Mouse (Mus musculus) forebrain, embryonic 13.5 days (tissue): ENCODE results near the gene Alkbh6. TPM values are rescaled to one million over a fixed set of nuclear protein-coding genes. Genes with fewer than 3 reads are reported as not detected.

Source experiments
- ATAC-seq: fragments of 200-750 bp; cut with Nextera tagmentation; 2 replicates; pipeline ENCODE4 v1.8.0; 2017
- H3K27ac ChIP-seq: fragments of 300-500 bp; sonication (generic); 2 replicates; pipeline ENCODE4 v1.5.1; 2015; ENCODE audit warnings: inconsistent platforms, mild to moderate bottlenecking, moderate library complexity
- H3K27me3 ChIP-seq: fragments of 300-500 bp; sonication (generic); 2 replicates; pipeline ENCODE4 v1.6.1; 2015; ENCODE audit warnings: mild to moderate bottlenecking, inconsistent platforms
- H3K36me3 ChIP-seq: fragments of 300-500 bp; sonication (generic); 2 replicates; pipeline ENCODE4 v1.6.1; 2015; ENCODE audit warnings: mild to moderate bottlenecking, inconsistent platforms; ENCODE audit not compliant: poor library complexity, severe bottlenecking
- H3K4me1 ChIP-seq: fragments of 300-500 bp; sonication (generic); 2 replicates; pipeline ENCODE4 v1.6.1; 2015; ENCODE audit warnings: inconsistent platforms
- H3K4me2 ChIP-seq: fragments of 300-500 bp; sonication (generic); 2 replicates; pipeline ENCODE4 v1.6.1; 2015; ENCODE audit warnings: inconsistent platforms, mild to moderate bottlenecking, moderate library complexity
- H3K4me3 ChIP-seq: fragments of 300-500 bp; sonication (generic); 2 replicates; pipeline ENCODE4 v1.5.1; 2015; ENCODE audit warnings: mild to moderate bottlenecking, inconsistent platforms
- H3K9ac ChIP-seq: fragments of 300-500 bp; sonication (generic); 2 replicates; pipeline ENCODE4 v1.6.1; 2015; ENCODE audit warnings: mild to moderate bottlenecking, inconsistent platforms
- H3K9me3 ChIP-seq: fragments of 300-500 bp; sonication (generic); replicated peaks from 2 replicates; pipeline ENCODE4 v1.6.1; 2016; ENCODE audit warnings: inconsistent platforms
- WGBS: fragments of 180-500 bp; shearing (Covaris S2); methylation state at CpG from one replicate; pipeline ENCODE4 v1.1.7; 2015; 5-methylcytosine and 5-hydroxymethylcytosine counted together
- polyA plus RNA-seq: library from polyadenylated mRNA; unstranded; fragments of >200 nt; fragmentation: Nextera tagmentation; extraction: Ambion mirVana; gene quantifications from 2 replicates; pipeline ENCODE4 v1.2.1, GENCODE M21; 2015

Gene Alkbh6
- polyA plus RNA-seq, 1 experiment from 2014 or later: 102 TPM

GRCm38 (mm10) chr7:30322285-30322667 is 13.8 kb downstream of the Alkbh6 start:
- Histone ChIP-seq H3K4me2 (peak overlapping the region; percentile 86), H3K27ac (peak overlapping the region; percentile 73), H3K4me3 (peak overlapping the region; percentile 83), H3K9me3 (no peaks in the 10 kb centered on the region; the same call in 1 of the 2 replicates), H3K27me3 (0 out of 2 replicates have a peak, but pooled peaks cover 3% of the 10 kb centered on the region), H3K36me3 (no peaks in the 10 kb centered on the region), H3K9ac (peak overlapping the region; percentile 92), H3K4me1 (peaks cover 21% of the 10 kb centered on the region)
- ATAC-seq: peak; percentile 100
- 0% methylated on average over 20 of the region's 20 CpGs for WGBS

DNA sequence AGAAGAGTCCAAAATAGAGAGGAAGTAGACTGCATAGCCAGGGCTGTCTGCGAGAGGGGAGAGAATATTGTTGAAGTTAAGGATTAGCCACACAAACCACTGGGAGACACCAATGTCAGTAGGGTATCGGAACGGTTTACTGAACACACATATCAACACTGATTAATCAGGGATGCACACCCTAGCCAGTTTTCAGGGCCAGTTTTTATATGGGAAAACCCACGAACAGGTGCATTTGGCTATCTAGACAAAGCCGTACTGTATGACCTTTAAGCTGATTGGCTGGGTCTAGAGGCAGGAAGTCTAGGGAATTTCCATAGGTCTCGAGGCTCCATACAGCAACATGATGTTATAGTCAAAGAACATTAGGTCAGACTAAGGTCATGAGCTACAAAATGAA is 14.3 kb downstream of the Alkbh6 start:
- Histone ChIP-seq H3K27ac (peak overlapping the region; percentile 58; the same call in 1 of the 2 replicates), H3K27me3 (0 out of 2 replicates have a peak, but pooled peaks cover 3% of the 10 kb centered on the region), H3K36me3 (no peaks in the 10 kb centered on the region), H3K9ac (peak overlapping the region; percentile 60), H3K4me1 (peaks cover 23% of the 10 kb centered on the region), H3K4me2 (peak overlapping the region; percentile 86), H3K9me3 (no peaks in the 10 kb centered on the region; the same call in 1 of the 2 replicates), H3K4me3 (peak overlapping the region; percentile 83)
- WGBS: 38% methylated on average over 6 of the region's 6 CpGs
- ATAC-seq: peak; percentile 3; the same call in 1 of the 2 replicates

DNA sequence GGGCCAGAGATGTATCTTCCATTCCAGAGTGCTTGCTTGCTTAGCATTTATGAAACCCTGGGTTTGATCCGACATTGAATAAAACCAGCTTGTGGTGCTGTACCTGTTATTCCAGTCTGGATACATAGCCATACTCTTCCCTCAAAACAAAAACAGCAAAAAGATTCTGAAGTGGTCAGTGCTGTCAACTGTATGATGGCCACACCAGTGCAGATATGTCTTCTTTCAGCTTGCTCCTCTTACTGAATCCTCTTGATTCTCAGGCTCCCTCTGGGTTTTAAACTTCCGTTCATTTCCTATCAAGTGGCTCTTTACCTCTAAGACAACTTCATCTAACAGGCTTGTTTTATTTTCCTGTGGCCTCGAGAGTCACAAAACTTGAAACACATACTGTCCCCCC is 15.3 kb downstream of the Alkbh6 start, which contains the start of gene Sdhaf1:
Sdhaf1 (minus strand) TSS at position 101 of the 400 bp plus-strand sequence.
- peak within 1 kb of the TSS; percentile 83 for H3K4me3 ChIP-seq
- ATAC-seq: no peak
- 81% methylated on average over 3 of the region's 3 CpGs for WGBS

GRCm38 (mm10) chr7:30324300-30324944 is 15.9 kb downstream of the Alkbh6 start:
- WGBS: 87% methylated on average over 5 of the region's 5 CpGs
- no peak for ATAC-seq

More for the DNA sequence above, 15.3 kb downstream of the Alkbh6 start, which contains the start of gene Sdhaf1:
- Histone ChIP-seq H3K27me3 (0 out of 2 replicates have a peak, but pooled peaks cover 3% of the 10 kb centered on the region), H3K9ac (peak within 1 kb of the TSS; percentile 60), H3K4me2 (peak within 1 kb of the TSS; percentile 86), H3K36me3 (no peaks in the 10 kb centered on the region), H3K9me3 (no peaks in the 10 kb centered on the region; the same call in 1 of the 2 replicates), H3K4me1 (peaks cover 23% of the 10 kb centered on the region), H3K27ac (peak within 1 kb of the TSS; percentile 58; the same call in 1 of the 2 replicates)

DNA sequence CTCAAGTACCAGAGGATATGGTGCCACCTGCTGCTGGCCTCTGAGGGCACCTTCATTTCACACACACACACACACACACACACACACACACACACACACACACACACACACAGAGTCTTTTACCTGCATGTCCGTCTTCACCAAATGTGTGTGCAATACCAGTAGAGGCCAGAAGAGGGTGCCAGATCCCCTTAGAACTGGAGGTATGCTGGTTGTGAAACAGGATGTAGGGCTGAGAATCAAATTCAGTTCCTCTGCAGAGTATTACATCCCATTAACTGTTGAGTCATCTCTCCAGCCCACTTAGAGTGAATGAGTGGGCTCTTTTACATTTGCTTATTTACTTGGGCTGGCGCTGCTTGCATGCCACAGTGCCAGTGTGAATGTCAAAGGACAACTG is 16.8 kb downstream of the Alkbh6 start:
- H3K4me3 ChIP-seq: no peak overlapping the region
- H3K27ac ChIP-seq: no peak overlapping the region
- H3K36me3 ChIP-seq: no peaks in the 10 kb centered on the region
- no peaks in the 10 kb centered on the region; the same call in 1 of the 2 replicates for H3K9me3 ChIP-seq
- no peak overlapping the region for H3K4me2 ChIP-seq
- H3K4me1 ChIP-seq: peaks cover 23% of the 10 kb centered on the region
- 28% methylated on average over 2 of the region's 2 CpGs for WGBS
- H3K27me3 ChIP-seq: peaks cover 5% of the 10 kb centered on the region; the same call in 1 of the 2 replicates
- H3K9ac ChIP-seq: no peak overlapping the region
- ATAC-seq: no peak

More at GRCm38 (mm10) chr7:30324300-30324944, 15.9 kb downstream of the Alkbh6 start:
- no peaks in the 10 kb centered on the region for H3K36me3 ChIP-seq
- no peak overlapping the region for H3K4me3 ChIP-seq
- H3K9ac ChIP-seq: no peak overlapping the region
- H3K4me2 ChIP-seq: no peak overlapping the region
- no peaks in the 10 kb centered on the region; the same call in 1 of the 2 replicates for H3K9me3 ChIP-seq
- no peak overlapping the region for H3K27ac ChIP-seq
- 0 out of 2 replicates have a peak, but pooled peaks cover 5% of the 10 kb centered on the region for H3K27me3 ChIP-seq
- H3K4me1 ChIP-seq: peaks cover 23% of the 10 kb centered on the region

DNA sequence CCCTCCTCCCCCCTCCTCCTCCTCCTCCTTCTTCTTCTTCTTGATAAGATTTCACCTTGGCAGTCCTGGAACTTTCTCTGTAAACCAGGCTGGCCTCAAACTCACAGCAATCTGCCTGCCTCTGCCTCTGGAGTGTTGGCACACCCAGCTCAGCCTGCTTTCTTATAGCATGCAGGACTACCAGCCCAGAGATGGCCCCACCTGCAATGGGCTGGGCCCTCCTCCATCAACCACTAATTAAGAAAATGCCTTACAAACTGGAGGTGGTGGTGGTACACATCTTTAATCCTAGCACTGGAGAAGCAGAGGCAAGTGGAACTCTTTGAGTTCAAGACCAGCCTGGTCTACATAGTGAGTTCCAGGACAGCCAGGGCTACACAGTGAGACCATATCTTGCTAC is 17.9 kb downstream of the Alkbh6 start:
- H3K4me1 ChIP-seq: peaks cover 16% of the 10 kb centered on the region
- H3K9ac ChIP-seq: no peak overlapping the region
- H3K4me3 ChIP-seq: no peak overlapping the region
- no peaks in the 10 kb centered on the region; the same call in 1 of the 2 replicates for H3K9me3 ChIP-seq
- no peaks in the 10 kb centered on the region for H3K36me3 ChIP-seq
- ATAC-seq: no peak
- no peak overlapping the region for H3K4me2 ChIP-seq
- H3K27ac ChIP-seq: no peak overlapping the region
- peaks cover 5% of the 10 kb centered on the region; the same call in 1 of the 2 replicates for H3K27me3 ChIP-seq

- Histone ChIP-seq H3K27me3 (peaks cover 5% of the 10 kb centered on the region; the same call in 1 of the 2 replicates), H3K9me3 (no peaks in the 10 kb centered on the region; the same call in 1 of the 2 replicates), H3K36me3 (no peaks in the 10 kb centered on the region), H3K4me2 (no peak overlapping the region), H3K4me1 (peaks cover 17% of the 10 kb centered on the region), H3K4me3 (no peak overlapping the region), H3K9ac (no peak overlapping the region), H3K27ac (no peak overlapping the region)
- 61% methylated on average over 15 of the region's 15 CpGs for WGBS
- no peak for ATAC-seq
These were observed 18.6 kb downstream of the Alkbh6 start for GRCm38 (mm10) chr7:30327140-30327539.

DNA sequence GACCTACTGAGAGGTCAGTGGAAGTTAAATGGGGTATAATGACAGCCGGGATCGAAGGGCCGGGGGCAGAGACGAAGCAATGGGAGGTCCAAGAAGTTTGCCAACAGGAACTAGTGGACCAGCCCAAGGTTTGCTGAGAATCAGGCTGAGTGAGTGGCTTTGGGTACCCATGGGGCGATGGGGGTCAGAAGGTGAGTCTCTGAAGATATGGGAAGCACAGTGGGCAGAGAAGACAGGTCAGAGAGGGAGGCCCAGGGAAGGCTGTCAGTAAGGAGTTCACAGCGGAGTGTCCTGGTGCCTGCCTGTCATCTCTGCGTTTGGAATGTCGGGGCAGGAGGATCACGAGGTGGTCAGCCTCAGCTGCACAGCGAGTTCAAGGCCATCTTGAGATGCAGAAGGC is 19.9 kb downstream of the Alkbh6 start:
- Histone ChIP-seq H3K9me3 (no peaks in the 10 kb centered on the region; the same call in 1 of the 2 replicates), H3K4me3 (no peak overlapping the region), H3K4me2 (no peak overlapping the region), H3K4me1 (peaks cover 20% of the 10 kb centered on the region), H3K36me3 (no peaks in the 10 kb centered on the region), H3K27ac (no peak overlapping the region), H3K27me3 (peaks cover 5% of the 10 kb centered on the region; the same call in 1 of the 2 replicates), H3K9ac (no peak overlapping the region)
- WGBS: 50% methylated on average over 10 of the region's 10 CpGs
- no peak for ATAC-seq

DNA sequence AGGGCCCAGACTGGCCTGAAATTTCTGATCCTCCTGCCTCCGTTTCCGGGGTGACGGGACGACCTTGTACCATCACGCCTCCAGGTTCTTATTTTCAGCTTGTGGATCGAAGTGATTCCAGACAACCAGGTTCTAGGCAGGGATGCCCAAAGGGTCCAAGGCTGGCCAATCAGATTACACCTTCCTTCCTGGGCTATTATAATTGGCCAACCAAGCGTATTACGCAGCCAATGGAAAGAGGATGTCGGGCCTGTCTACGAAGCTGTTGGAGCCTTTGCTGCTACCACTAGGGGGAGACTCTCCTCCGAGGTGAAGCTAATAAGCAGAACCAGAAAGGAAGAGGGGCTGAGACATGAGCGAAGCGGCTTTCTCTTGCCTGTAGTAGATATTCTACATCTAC is 23.4 kb downstream of the Alkbh6 start:
- ATAC-seq: peak; percentile 92
- Histone ChIP-seq H3K4me1 (peaks cover 33% of the 10 kb centered on the region), H3K4me2 (peak overlapping the region; percentile 47), H3K9me3 (no peaks in the 10 kb centered on the region), H3K4me3 (peak overlapping the region; percentile 21), H3K27me3 (peaks cover 21% of the 10 kb centered on the region), H3K36me3 (no peaks in the 10 kb centered on the region), H3K27ac (no peak overlapping the region), H3K9ac (no peak overlapping the region)
- 5% methylated on average over 13 of the region's 13 CpGs for WGBS

- Histone ChIP-seq H3K4me2 (peak overlapping the region; percentile 47; the same call in 1 of the 2 replicates), H3K27me3 (peaks cover 19% of the 10 kb centered on the region), H3K27ac (no peak overlapping the region), H3K9me3 (no peaks in the 10 kb centered on the region), H3K9ac (no peak overlapping the region), H3K4me3 (no peak overlapping the region), H3K36me3 (no peaks in the 10 kb centered on the region), H3K4me1 (peaks cover 29% of the 10 kb centered on the region)
- no peak for ATAC-seq
- 62% methylated on average over 18 of the region's 18 CpGs for WGBS
These were observed 24.2 kb downstream of the Alkbh6 start for GRCm38 (mm10) chr7:30332622-30333259.

GRCm38 (mm10) chr7:30333436-30333835 is 24.9 kb downstream of the Alkbh6 start:
- ATAC-seq: no peak; the same call in 1 of the 2 replicates

DNA sequence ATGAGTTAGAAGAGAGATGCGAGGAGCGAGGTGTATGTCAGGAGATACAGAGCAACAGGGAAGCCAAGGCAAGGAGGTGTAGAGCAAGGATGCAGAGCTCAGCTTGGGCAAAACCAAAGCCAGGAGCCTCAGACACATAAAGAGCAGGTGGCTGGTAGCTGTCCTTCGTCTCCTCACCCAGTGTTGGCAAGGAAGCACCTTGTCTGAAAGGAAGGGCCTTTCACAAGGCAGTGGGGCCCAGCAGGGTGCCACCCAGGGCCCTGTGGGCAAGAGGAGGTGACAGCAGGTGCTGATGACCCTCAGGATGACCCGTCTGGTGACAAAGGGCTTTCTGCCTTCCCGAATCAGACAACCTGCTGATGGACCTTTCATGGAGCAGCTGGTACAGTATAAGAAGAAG is 26.0 kb downstream of the Alkbh6 start:
- Histone ChIP-seq H3K36me3 (no peaks in the 10 kb centered on the region), H3K9me3 (no peaks in the 10 kb centered on the region), H3K4me1 (peaks cover 29% of the 10 kb centered on the region), H3K4me2 (no peak overlapping the region), H3K4me3 (no peak overlapping the region), H3K9ac (peak overlapping the region; percentile 22; the same call in 1 of the 2 replicates), H3K27ac (no peak overlapping the region), H3K27me3 (peaks cover 22% of the 10 kb centered on the region)
- ATAC-seq: no peak
- WGBS: 52% methylated on average over 5 of the region's 5 CpGs

More at GRCm38 (mm10) chr7:30333436-30333835, 24.9 kb downstream of the Alkbh6 start:
- Histone ChIP-seq H3K4me1 (peaks cover 29% of the 10 kb centered on the region), H3K36me3 (no peaks in the 10 kb centered on the region), H3K9ac (no peak overlapping the region), H3K27ac (no peak overlapping the region), H3K27me3 (peaks cover 19% of the 10 kb centered on the region), H3K4me2 (no peak overlapping the region), H3K9me3 (no peaks in the 10 kb centered on the region), H3K4me3 (no peak overlapping the region)
- WGBS: 31% methylated on average over 4 of the region's 4 CpGs
